Mouse (Mus musculus): ENCODE data around the gene Hist2h2be.
"Not testable (repeated sequence)": the region's sequence is repeated elsewhere in the genome, so short reads cannot be mapped to it uniquely, and the experiment has no call there.

- not testable (repeated sequence) for TF ChIP-seq CTCF (IDR thresholded peaks at IDR 0.05); POLR2A (IDR thresholded peaks at IDR 0.05; ENCODE audit: insufficient read depth, low read depth, low read length)
Observed at GRCm38 (mm10) chr3:96174042-96174441, 46.9 kb upstream of the Hist2h2be start.
